Mouse (Mus musculus) cerebellum, postnatal 4 days (tissue): Measurements from ENCODE around the gene Fam24a.

ENCODE experiments used
- DNase-seq, 2 experiments: peaks; one replicate each; pipeline ENCODE4 v3.0.0; 2022; ENCODE audit warnings: low spot score in 2 of 2, mixed read lengths in 1 of 2

The Fam24a gene

GRCm38 (mm10) chr7:131333564-131333963 is at the start of gene Fam24a:
TSS of gene Fam24a (plus strand) at chr7:131333864.
- no peak for DNase-seq

- no peak for DNase-seq
Measured at GRCm38 (mm10) chr7:131297151-131297550, 36.5 kb upstream of the Fam24a start.

- no peak for DNase-seq
Measured at GRCm38 (mm10) chr7:131303340-131303739, 30.3 kb upstream of the Fam24a start.

- no peak for DNase-seq
Measured at GRCm38 (mm10) chr7:131306733-131307132, 26.9 kb upstream of the Fam24a start.

- DNase-seq: no peak
Measured at GRCm38 (mm10) chr7:131314493-131314892, 19.2 kb upstream of the Fam24a start.

- no peak for DNase-seq
Measured at GRCm38 (mm10) chr7:131317587-131317986, 16.1 kb upstream of the Fam24a start.

- DNase-seq: no peak
Measured at GRCm38 (mm10) chr7:131318340-131318739, 15.3 kb upstream of the Fam24a start.

GRCm38 (mm10) chr7:131322192-131322591 is 11.5 kb upstream of the Fam24a start, which contains the start of gene Cuzd1:
TSS of gene Cuzd1 (minus strand) at chr7:131322292.
- no peak for DNase-seq

GRCm38 (mm10) chr7:131327054-131327453 is 6.6 kb upstream of the Fam24a start:
- DNase-seq: no peak

GRCm38 (mm10) chr7:131329416-131329815 is 4.2 kb upstream of the Fam24a start, which contains the start of gene Fam24b:
TSS of gene Fam24b (minus strand) at chr7:131329516.
- DNase-seq: no peak

- DNase-seq: no peak
Measured at GRCm38 (mm10) chr7:131331688-131332087, 2.0 kb upstream of the Fam24a start.

GRCm38 (mm10) chr7:131337502-131338068 is 3.9 kb downstream of the Fam24a start:
- no peak for DNase-seq

GRCm38 (mm10) chr7:131345856-131346541 is 12.3 kb downstream of the Fam24a start:
- no peak for DNase-seq

- DNase-seq: no peak
Measured at GRCm38 (mm10) chr7:131356105-131356504, 22.4 kb downstream of the Fam24a start.

- DNase-seq: no peak
Measured at GRCm38 (mm10) chr7:131362269-131362614, 28.6 kb downstream of the Fam24a start.

- DNase-seq: peak; percentile 82 to 91
Measured at GRCm38 (mm10) chr7:131362615-131363300, 29.1 kb downstream of the Fam24a start, which contains the start of gene 2310057M21Rik. TSS of gene 2310057M21Rik (minus strand) at chr7:131362759.

GRCm38 (mm10) chr7:131364131-131364530 is 30.5 kb downstream of the Fam24a start:
- no peak for DNase-seq

GRCm38 (mm10) chr7:131370648-131371469 is 37.2 kb downstream of the Fam24a start, which contains the start of gene Pstk:
TSS of gene Pstk (plus strand) at chr7:131371141.
- peak; percentile 67 to 87 for DNase-seq

- no peak for DNase-seq
Measured at GRCm38 (mm10) chr7:131371470-131371860, 37.8 kb downstream of the Fam24a start.

- DNase-seq: no peak
Measured at GRCm38 (mm10) chr7:131371880-131372651, 38.4 kb downstream of the Fam24a start.
